Mouse (Mus musculus) neural tube, embryonic 14.5 days (tissue): Measurements from ENCODE around the gene Mpig6b. TPM values are rescaled to one million over a fixed set of nuclear protein-coding genes. Genes with fewer than 3 reads are reported as not detected.

Experiments used
- ATAC-seq: fragments of 200-750 bp; cut with Nextera tagmentation; 2 replicates; pipeline ENCODE4 v1.8.0; 2017; ENCODE audit warnings: low read depth, mild to moderate bottlenecking, moderate TSS enrichment, moderate library complexity
- H3K27ac ChIP-seq: fragments of 300-500 bp; sonication (generic); 2 replicates; pipeline ENCODE4 v1.5.1; 2014; ENCODE audit warnings: low read depth, mild to moderate bottlenecking, control low read depth, low read length, moderate library complexity, mixed read lengths
- H3K27me3 ChIP-seq: fragments of 300-500 bp; sonication (generic); 2 replicates; pipeline ENCODE4 v1.6.1; 2014; ENCODE audit warnings: low read length; ENCODE audit not compliant: control insufficient read depth, insufficient read depth
- H3K36me3 ChIP-seq: fragments of 300-500 bp; sonication (generic); 2 replicates; pipeline ENCODE4 v1.6.1; 2014; ENCODE audit warnings: low read length, mixed read lengths; ENCODE audit not compliant: control insufficient read depth, insufficient read depth
- H3K4me1 ChIP-seq: fragments of 300-500 bp; sonication (generic); 2 replicates; pipeline ENCODE4 v1.6.1; 2014; ENCODE audit warnings: low read length; ENCODE audit not compliant: control insufficient read depth, insufficient read depth
- H3K4me2 ChIP-seq: fragments of 300-500 bp; sonication (generic); 2 replicates; pipeline ENCODE4 v1.6.1; 2014; ENCODE audit warnings: mild to moderate bottlenecking, low read depth, low read length, control low read depth
- H3K4me3 ChIP-seq: fragments of 300-500 bp; sonication (generic); 2 replicates; pipeline ENCODE4 v1.5.1; 2014; ENCODE audit warnings: low read depth, low read length, control low read depth, mixed read lengths
- H3K9ac ChIP-seq: fragments of 300-500 bp; sonication (generic); replicated peaks from 2 replicates; pipeline ENCODE4 v1.6.1; 2014; ENCODE audit warnings: low read depth, mild to moderate bottlenecking, control low read depth, low read length, mixed read lengths
- H3K9me3 ChIP-seq: fragments of 300-500 bp; sonication (generic); 2 replicates; pipeline ENCODE4 v1.6.1; 2016; ENCODE audit warnings: low read length; ENCODE audit not compliant: control insufficient read depth
- whole genome bisulfite sequencing: fragments of 180-500 bp; shearing (Covaris S2); extraction: QIAGEN DNeasy Blood & Tissue Kit; methylation state at CpG from one replicate; pipeline ENCODE4 v1.1.7; 2014; 5-methylcytosine and 5-hydroxymethylcytosine counted together
- polyA plus RNA-seq: library from polyadenylated mRNA; unstranded; fragments of >200 nt; fragmentation: Nextera tagmentation; extraction: Ambion mirVana; gene quantifications from 2 replicates; pipeline ENCODE4 v1.2.1, GENCODE M21; 2014

Gene Mpig6b
- polyA plus RNA-seq, 1 experiment from 2014 or later, result 0.15 TPM

GRCm38 (mm10) chr17:35057090-35057489, 8.9 kb downstream of the Mpig6b start:
- no peaks in the 10 kb centered on the region for H3K9me3 ChIP-seq
- no peak overlapping the region for H3K4me2 ChIP-seq
- H3K36me3 ChIP-seq, result peaks cover 9% of the 10 kb centered on the region
- no peak overlapping the region for H3K4me3 ChIP-seq
- WGBS, result 77% methylated on average over 3 of the region's 3 CpGs
- H3K27me3 ChIP-seq, result no peaks in the 10 kb centered on the region
- H3K27ac ChIP-seq, result no peak overlapping the region
- H3K9ac ChIP-seq, result no peak overlapping the region
- no peak for ATAC-seq
- peaks cover 15% of the 10 kb centered on the region for H3K4me1 ChIP-seq

- H3K4me1 ChIP-seq, result peaks cover 14% of the 10 kb centered on the region
- no peak overlapping the region for H3K4me3 ChIP-seq
- H3K4me2 ChIP-seq, result no peak overlapping the region
- no peaks in the 10 kb centered on the region for H3K9me3 ChIP-seq
- no peak overlapping the region for H3K27ac ChIP-seq
- H3K27me3 ChIP-seq, result no peaks in the 10 kb centered on the region
- no peak for ATAC-seq
- H3K9ac ChIP-seq, result no peak overlapping the region
- WGBS, result 93% methylated on average over 7 of the region's 7 CpGs
- peaks cover 3% of the 10 kb centered on the region; the same call in 1 of the 2 replicates for H3K36me3 ChIP-seq
Observed at GRCm38 (mm10) chr17:35055691-35056495, 10.1 kb downstream of the Mpig6b start.

GRCm38 (mm10) chr17:35052271-35052798, 13.6 kb downstream of the Mpig6b start:
- Histone ChIP-seq H3K4me2 (peak overlapping the region; percentile 38), H3K9ac (0 out of 2 replicates have a peak overlapping the region, but pooled peaks have one; percentile 4), H3K36me3 (no peaks in the 10 kb centered on the region), H3K27me3 (no peaks in the 10 kb centered on the region), H3K4me1 (peaks cover 5% of the 10 kb centered on the region; the same call in 1 of the 2 replicates), H3K27ac (peak overlapping the region; percentile 82), H3K9me3 (no peaks in the 10 kb centered on the region), H3K4me3 (peak overlapping the region; percentile 31; the same call in 1 of the 2 replicates)
- WGBS, result 78% methylated on average over 12 of the region's 12 CpGs
- ATAC-seq, result no peak

- Histone ChIP-seq H3K36me3 (no peaks in the 10 kb centered on the region), H3K4me3 (peak overlapping the region; percentile 31), H3K4me1 (peaks cover 5% of the 10 kb centered on the region; the same call in 1 of the 2 replicates), H3K9me3 (no peaks in the 10 kb centered on the region), H3K27ac (peak overlapping the region; percentile 82), H3K9ac (peak overlapping the region; percentile 54), H3K27me3 (no peaks in the 10 kb centered on the region), H3K4me2 (peak overlapping the region; percentile 38)
- 4% methylated on average over 19 of the region's 21 CpGs for WGBS
- ATAC-seq, result peak; percentile 57
Observed at GRCm38 (mm10) chr17:35051156-35052086, 14.6 kb downstream of the Mpig6b start.

- no peak for ATAC-seq
- H3K9ac ChIP-seq, result peak overlapping the region; percentile 46
- peak overlapping the region; percentile 35 for H3K4me3 ChIP-seq
- peak overlapping the region; percentile 38 for H3K4me2 ChIP-seq
- WGBS, result 0% methylated on average over 24 of the region's 27 CpGs
- H3K36me3 ChIP-seq, result no peaks in the 10 kb centered on the region
- H3K27ac ChIP-seq, result peak overlapping the region; percentile 49
- H3K27me3 ChIP-seq, result no peaks in the 10 kb centered on the region
- H3K9me3 ChIP-seq, result no peaks in the 10 kb centered on the region
- H3K4me1 ChIP-seq, result peaks cover 5% of the 10 kb centered on the region; the same call in 1 of the 2 replicates
Observed at GRCm38 (mm10) chr17:35050126-35050750, 15.7 kb downstream of the Mpig6b start.

GRCm38 (mm10) chr17:35049561-35050016, 16.4 kb downstream of the Mpig6b start, which contains the start of gene Clic1:
TSS of gene Clic1 (plus strand) at chr17:35049966.
- peak within 1 kb of the TSS; percentile 46 for H3K9ac ChIP-seq
- no peaks in the 10 kb centered on the region for H3K36me3 ChIP-seq
- peak within 1 kb of the TSS; percentile 35 for H3K4me3 ChIP-seq
- H3K9me3 ChIP-seq, result no peaks in the 10 kb centered on the region
- peak within 1 kb of the TSS; percentile 38 for H3K4me2 ChIP-seq
- no peaks in the 10 kb centered on the region for H3K27me3 ChIP-seq
- ATAC-seq, result no peak
- WGBS, result 4% methylated on average over 11 of the region's 11 CpGs
- H3K4me1 ChIP-seq, result peaks cover 5% of the 10 kb centered on the region; the same call in 1 of the 2 replicates
- H3K27ac ChIP-seq, result peak within 1 kb of the TSS; percentile 49

GRCm38 (mm10) chr17:35048932-35049440, 17.0 kb downstream of the Mpig6b start:
- H3K4me1 ChIP-seq, result peaks cover 5% of the 10 kb centered on the region; the same call in 1 of the 2 replicates
- H3K27ac ChIP-seq, result no peak overlapping the region

More at GRCm38 (mm10) chr17:35048932-35049440, 17.0 kb downstream of the Mpig6b start:
- no peak overlapping the region for H3K4me3 ChIP-seq
- ATAC-seq, result no peak
- H3K9me3 ChIP-seq, result no peaks in the 10 kb centered on the region
- H3K27me3 ChIP-seq, result no peaks in the 10 kb centered on the region
- whole genome bisulfite sequencing, result 86% methylated on average over 5 of the region's 5 CpGs
- H3K36me3 ChIP-seq, result no peaks in the 10 kb centered on the region
- no peak overlapping the region for H3K9ac ChIP-seq
- no peak overlapping the region for H3K4me2 ChIP-seq
